Mouse (Mus musculus) brain, embryonic 14.5 days (tissue): ENCODE data around the gene Nyap1. TPM values are rescaled to one million over a fixed set of nuclear protein-coding genes. Genes with fewer than 3 reads are reported as not detected.
"Not testable (repeated sequence)": the region's sequence is repeated elsewhere in the genome, so short reads cannot be mapped to it uniquely, and the experiment has no call there.

Source experiments
- DNase-seq: peaks from one replicate; pipeline ENCODE4 v3.0.0-alpha.2; 2011; ENCODE audit warnings: low read depth
- CTCF ChIP-seq: fragments of 200-500 bp; IDR thresholded peaks from 2 replicates; pipeline ENCODE4 v1.5.1; 2012; ENCODE audit warnings: inconsistent platforms, mild to moderate bottlenecking, moderate library complexity, borderline replicate concordance; ENCODE audit not compliant: insufficient read depth, insufficient read length; ENCODE audit errors: extremely low read depth
- POLR2A ChIP-seq: fragments of 200-500 bp; IDR thresholded peaks from 2 replicates; pipeline ENCODE4 v1.6.1; 2012; ENCODE audit warnings: mild to moderate bottlenecking, inconsistent platforms, borderline replicate concordance; ENCODE audit not compliant: poor library complexity, insufficient read depth, insufficient read length, severe bottlenecking; ENCODE audit errors: extremely low read depth
- polyA plus RNA-seq: library from polyadenylated mRNA; depleted of rRNA; stranded (reverse); fragments of >200 nt; gene quantifications from 2 replicates; pipeline ENCODE4 v1.2.3, GENCODE M21; 2012

Gene Nyap1
- polyA plus RNA-seq, 1 experiment = 208 TPM

DNA sequence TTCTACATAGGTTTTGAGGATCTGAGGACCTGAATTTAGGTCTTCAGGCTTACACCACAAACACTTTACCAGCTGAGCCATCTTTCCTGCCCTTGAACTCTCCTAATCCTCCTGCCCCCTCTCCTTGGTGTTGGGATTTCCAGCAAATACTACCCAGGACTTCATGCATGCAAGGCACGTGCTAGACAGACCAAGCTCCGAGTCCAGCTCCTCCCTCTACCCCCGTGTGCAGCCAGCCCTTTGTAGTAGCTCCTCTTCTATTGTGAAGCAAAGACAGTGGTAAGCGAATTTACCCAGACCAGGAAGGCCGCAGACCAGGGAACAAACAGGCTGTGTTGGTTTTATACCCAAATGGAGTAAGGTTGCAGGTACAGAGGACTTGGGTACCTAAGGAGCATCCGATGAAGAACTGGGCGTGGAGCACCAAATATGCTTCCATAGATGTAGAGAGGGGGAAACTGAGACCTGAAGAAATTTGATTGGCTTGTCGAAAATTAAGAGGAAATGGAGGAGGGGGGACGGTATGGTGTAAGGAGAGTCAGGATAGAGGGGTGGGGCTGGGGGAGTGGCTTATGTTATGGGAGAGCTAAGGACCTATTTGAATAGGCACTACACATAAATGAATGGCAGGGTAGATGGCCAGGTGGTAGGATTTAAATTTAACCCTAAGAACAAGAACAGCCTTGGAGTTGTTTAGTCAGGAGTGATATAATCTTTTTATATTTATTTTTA lies 23.4 kb upstream of the Nyap1 start:
- TF ChIP-seq POLR2A = no peak
- no peak for TF ChIP-seq CTCF
- DNase-seq = no peak

DNA sequence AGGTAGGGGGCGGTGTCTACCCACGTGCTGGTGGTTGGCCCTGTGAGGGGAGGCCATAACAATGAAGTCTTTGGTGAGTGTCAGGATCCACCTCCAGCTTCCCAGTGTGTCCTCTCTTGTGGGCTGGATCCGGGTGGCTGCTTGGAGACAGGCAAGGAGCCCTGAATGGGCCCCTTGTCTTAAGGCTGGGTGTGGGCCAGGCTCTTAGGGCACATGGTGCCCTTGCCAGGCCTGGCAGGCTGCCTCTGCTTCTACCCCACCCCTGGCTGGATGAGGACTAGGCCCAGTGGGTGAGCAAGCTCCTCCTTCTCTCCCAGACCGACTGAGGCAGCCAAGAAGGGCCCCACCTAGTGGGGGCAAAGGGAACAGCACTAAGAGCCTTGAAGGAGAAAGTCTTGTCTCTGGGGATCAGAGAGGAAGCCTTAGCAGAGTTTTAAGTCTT lies 18.6 kb upstream of the Nyap1 start:
- TF ChIP-seq POLR2A (no peak), CTCF (peak; percentile 83)
- DNase-seq = peak; percentile 97

GRCm38 (mm10) chr5:137758921-137759534 lies 17.6 kb upstream of the Nyap1 start:
- no peak for DNase-seq
- TF ChIP-seq POLR2A (no peak), CTCF (no peak)

- DNase-seq = peak; percentile 93
- TF ChIP-seq CTCF (no peak), POLR2A (no peak)
These were observed 16.5 kb upstream of the Nyap1 start for GRCm38 (mm10) chr5:137757887-137758286.

GRCm38 (mm10) chr5:137756882-137757661 lies 15.7 kb upstream of the Nyap1 start:
- TF ChIP-seq POLR2A (no peak), CTCF (peak; percentile 99)
- DNase-seq = peak; percentile 92

DNA sequence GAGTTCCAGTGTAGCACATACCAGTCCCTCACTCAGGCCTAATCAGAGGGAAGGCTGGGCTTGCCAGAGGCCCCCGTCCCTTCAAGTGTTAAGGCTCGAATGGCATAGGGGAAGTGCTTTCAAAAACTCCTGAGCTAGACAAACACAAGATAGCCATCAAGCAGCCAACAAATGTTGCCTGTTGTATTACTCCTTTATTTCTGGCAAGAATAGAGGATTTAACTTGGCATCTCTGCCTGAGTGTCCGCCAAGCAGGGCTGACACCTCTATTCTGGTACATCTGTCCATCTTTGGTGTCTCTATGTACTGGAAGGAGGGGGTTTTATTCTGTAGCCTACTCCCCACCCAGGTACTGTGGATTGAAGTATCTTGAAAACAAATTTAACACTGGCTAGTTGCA lies 14.7 kb upstream of the Nyap1 start:
- TF ChIP-seq CTCF (no peak), POLR2A (no peak)

GRCm38 (mm10) chr5:137755425-137755824 lies 14.0 kb upstream of the Nyap1 start:
- DNase-seq = no peak
- TF ChIP-seq POLR2A (no peak), CTCF (no peak)

More for the DNA sequence above, 14.7 kb upstream of the Nyap1 start:
- DNase-seq = peak; percentile 59

DNA sequence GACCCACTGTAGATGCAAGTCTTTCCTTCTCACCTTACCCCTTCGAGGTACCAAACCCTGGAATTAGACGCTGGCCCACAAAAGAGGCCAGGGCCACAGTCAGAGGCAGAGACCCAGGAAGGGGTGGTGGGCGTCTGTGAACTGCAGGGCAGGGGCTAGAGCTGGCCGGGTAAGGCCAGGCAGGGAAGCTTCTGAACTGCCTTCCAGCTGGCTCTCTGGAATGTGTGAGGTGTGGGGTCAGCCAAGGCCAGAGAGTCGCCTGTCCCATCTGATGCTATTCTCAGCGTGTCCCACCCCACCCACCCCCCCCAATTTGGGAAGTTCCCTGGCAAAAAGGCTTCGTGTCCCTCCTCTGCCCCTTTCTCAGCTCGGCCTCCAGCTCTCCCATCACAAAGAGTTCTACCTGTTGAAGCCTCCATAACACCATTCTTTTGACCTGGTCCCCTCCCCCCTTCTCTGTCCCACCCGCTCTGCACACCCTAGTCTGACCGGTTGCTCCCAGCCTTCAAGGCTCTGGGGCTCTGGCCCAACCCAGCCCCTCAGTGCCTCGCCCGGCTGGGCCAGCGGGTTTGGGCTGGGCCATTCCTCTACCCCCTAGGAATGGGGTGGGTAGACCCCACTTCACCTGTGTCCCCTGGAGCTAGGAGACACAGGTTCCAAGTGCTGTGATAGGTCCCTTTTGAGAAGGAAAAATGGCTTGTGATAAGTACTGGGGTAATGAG lies 11.9 kb upstream of the Nyap1 start:
- TF ChIP-seq CTCF (no peak), POLR2A (no peak)
- no peak for DNase-seq

- TF ChIP-seq POLR2A = no peak
- TF ChIP-seq CTCF = no peak
- DNase-seq = no peak
These were observed 10.6 kb upstream of the Nyap1 start for GRCm38 (mm10) chr5:137751988-137752387.

GRCm38 (mm10) chr5:137751221-137751887 lies 9.9 kb upstream of the Nyap1 start:
- TF ChIP-seq POLR2A = no peak
- TF ChIP-seq CTCF = no peak
- no peak for DNase-seq

- not testable (repeated sequence) for DNase-seq
These were observed 8.8 kb upstream of the Nyap1 start for GRCm38 (mm10) chr5:137750212-137750611.
